Mouse (Mus musculus) heart, postnatal 36 days (tissue): ENCODE results near the gene Tent4a. TPM values are rescaled to one million over a fixed set of nuclear protein-coding genes. Genes with fewer than 3 reads are reported as not detected.

Source experiments
- DNase-seq, 2 experiments: peaks; one replicate each; pipeline ENCODE4 v3.0.0; 2021 to 2022
- intact Hi-C: fragments of 180-260 bp; cut with DNase I; formaldehyde crosslinking; loops from one replicate; pipeline ENCODE4 v1.15.1; 2025
- total RNA-seq, 2 experiments: library from RNA; stranded (reverse); gene quantifications; 2 replicates each; pipeline ENCODE4 v1.2.3; 2021

Gene Tent4a
- total RNA-seq, 2 experiments from 2014 or later = 12.8 to 14.4 TPM

GRCm38 (mm10) chr13:69524158-69524530, 10.3 kb downstream of the Tent4a start:
- intact Hi-C loops = no loop called here

GRCm38 (mm10) chr13:69523444-69524157, 10.8 kb downstream of the Tent4a start:
- DNase-seq = no peak
- intact Hi-C loops = no loop called here

More at GRCm38 (mm10) chr13:69524158-69524530, 10.3 kb downstream of the Tent4a start:
- no peak for DNase-seq

GRCm38 (mm10) chr13:69522161-69522791, 12.1 kb downstream of the Tent4a start:
- no peak for DNase-seq
- intact Hi-C loops = no loop called here

GRCm38 (mm10) chr13:69519137-69519536, 15.3 kb downstream of the Tent4a start:
- no peak for DNase-seq
- intact Hi-C loops = no loop called here

GRCm38 (mm10) chr13:69517445-69517844, 17.0 kb downstream of the Tent4a start:
- DNase-seq = no peak
- intact Hi-C loops = no loop called here

DNA sequence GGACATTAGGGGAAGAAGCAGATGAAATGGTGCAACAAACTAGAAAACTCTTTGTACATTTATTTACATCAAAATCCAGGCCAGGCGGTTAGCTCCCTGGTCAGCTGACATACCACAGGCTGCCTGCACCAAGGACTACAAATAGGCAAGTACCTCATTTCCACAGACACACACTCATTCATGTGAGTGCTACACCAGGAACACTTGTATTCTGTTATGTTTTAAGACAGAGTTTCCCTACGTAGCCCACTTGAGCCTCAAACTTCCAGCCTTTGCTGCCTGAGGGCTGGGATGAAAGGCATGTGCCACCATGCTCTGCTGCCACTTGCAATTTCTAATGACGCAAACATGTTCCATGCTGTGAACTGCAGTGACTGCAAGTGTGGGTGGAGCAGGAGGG, 19.3 kb downstream of the Tent4a start:
- no peak for DNase-seq
- intact Hi-C loops = no loop called here

GRCm38 (mm10) chr13:69509391-69510244, 24.8 kb downstream of the Tent4a start:
- DNase-seq = no peak
- intact Hi-C loops = loop anchor here (1.0 kb wide), 2 partner anchors 36 to 146 kb away; no protein-coding TSS in a partner anchor

DNA sequence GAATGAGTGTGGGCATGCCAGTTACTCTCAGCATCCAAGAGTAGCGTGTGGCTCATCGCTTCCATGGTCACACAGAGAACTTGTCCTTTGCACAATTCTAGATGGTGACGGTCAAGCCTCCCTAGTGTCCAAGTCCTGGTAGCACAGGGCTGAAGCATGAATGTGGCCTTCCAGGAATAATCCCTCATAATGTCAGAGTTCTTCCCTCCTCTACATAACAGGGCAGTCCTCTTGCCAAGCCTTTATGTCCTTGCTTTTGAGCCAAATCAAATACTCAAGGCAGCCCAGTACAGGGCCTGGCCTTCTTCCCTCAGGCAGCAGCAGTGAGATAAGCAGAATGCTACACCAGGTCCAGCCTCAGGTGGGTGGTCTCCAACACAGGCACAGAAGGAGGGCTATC, 26.8 kb downstream of the Tent4a start:
- DNase-seq = no peak

GRCm38 (mm10) chr13:69506341-69507086, 27.9 kb downstream of the Tent4a start:
- intact Hi-C loops = no loop called here
- DNase-seq = no peak

More for the DNA sequence above, 26.8 kb downstream of the Tent4a start:
- intact Hi-C loops = no loop called here

DNA sequence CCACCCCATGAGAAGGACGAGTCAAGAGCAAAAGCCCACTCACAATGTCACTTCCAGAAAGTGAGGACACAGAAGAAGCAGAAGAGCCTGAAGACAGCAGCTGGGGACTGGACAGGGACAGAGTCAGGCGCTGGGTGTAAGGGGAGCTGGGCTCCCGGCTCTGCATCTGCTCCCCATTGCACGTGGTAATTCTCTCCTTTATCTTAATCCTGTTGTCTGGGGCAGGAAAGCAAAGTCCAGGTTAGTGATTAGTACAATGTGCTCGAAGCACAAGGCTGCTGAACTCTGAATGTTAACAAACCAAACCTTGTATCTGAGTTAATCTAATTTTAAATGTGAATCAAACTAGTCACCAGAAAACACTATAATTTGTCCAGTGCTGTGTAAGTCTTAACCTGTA, 31.6 kb downstream of the Tent4a start:
- DNase-seq = no peak
- intact Hi-C loops = no loop called here

GRCm38 (mm10) chr13:69502157-69502750, 32.2 kb downstream of the Tent4a start:
- intact Hi-C loops = no loop called here
- no peak for DNase-seq

DNA sequence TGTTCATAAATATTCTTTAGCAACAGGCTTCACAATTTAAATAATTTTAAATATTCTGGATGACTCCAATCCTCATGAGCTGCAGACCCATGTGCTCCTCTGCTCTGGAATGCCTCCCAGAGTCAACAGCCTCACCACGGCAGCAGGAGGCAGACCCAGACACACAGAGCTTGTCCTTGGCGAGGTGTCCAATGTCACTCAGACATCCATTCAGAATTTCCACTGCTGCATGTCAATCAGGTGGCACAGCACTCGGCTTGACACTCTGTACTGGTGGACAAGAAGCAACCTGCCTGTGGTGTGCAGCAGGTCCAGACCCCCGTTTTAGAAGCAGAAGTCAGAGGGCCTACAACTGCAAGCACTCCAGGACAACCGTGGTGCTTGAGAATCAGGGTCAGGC, 36.1 kb downstream of the Tent4a start:
- DNase-seq = no peak
- intact Hi-C loops = no loop called here

- intact Hi-C loops = loop anchor here (5.0 kb wide), 1 partner anchor 164 kb away; no protein-coding TSS in a partner anchor
- no peak for DNase-seq
Measured at GRCm38 (mm10) chr13:69492876-69493463, 41.4 kb downstream of the Tent4a start.

GRCm38 (mm10) chr13:69489777-69490176, 44.6 kb downstream of the Tent4a start:
- intact Hi-C loops = loop anchor here (5.0 kb wide), 3 partner anchors 107 to 487 kb away; no protein-coding TSS in a partner anchor
- DNase-seq = no peak

GRCm38 (mm10) chr13:69488565-69489255, 45.7 kb downstream of the Tent4a start:
- DNase-seq = no peak
- intact Hi-C loops = loop anchor here (5.0 kb wide), 2 partner anchors 106 to 486 kb away; no protein-coding TSS in a partner anchor

- intact Hi-C loops = loop anchor here (5.0 kb wide), 2 partner anchors 105 to 485 kb away; no protein-coding TSS in a partner anchor
- DNase-seq = no peak
Measured at GRCm38 (mm10) chr13:69487611-69488275, 46.7 kb downstream of the Tent4a start.

DNA sequence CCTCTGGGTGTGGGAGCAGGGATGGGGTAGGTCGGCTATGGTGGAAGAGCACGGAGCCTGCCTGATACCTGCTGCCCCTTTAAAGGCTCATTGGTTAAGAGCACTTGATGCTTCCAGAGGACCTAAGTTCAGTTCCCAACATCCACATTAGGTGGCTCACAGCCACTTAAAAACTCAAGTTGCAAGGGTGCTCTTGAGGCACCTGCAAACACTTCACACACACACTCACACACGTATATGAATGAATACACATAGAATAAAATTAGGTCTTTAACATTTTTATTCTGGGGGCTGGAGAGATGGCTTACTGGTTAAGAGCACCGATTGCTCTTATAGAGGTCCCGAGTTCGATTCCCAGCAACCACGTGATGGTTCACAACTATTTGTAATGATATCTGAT, 47.3 kb downstream of the Tent4a start:
- intact Hi-C loops = loop anchor here (5.0 kb wide), 2 partner anchors 105 to 485 kb away; no protein-coding TSS in a partner anchor
- no peak for DNase-seq

- no peak for DNase-seq
- intact Hi-C loops = loop anchor here (5.0 kb wide), 2 partner anchors 104 to 484 kb away; no protein-coding TSS in a partner anchor
Measured at GRCm38 (mm10) chr13:69485833-69486232, 48.6 kb downstream of the Tent4a start.
